Mouse (Mus musculus) myocyte (in vitro differentiated cells): ENCODE measurements around the gene Ado. TPM values are rescaled to one million over a fixed set of nuclear protein-coding genes. Genes with fewer than 3 reads are reported as not detected.

Experiments used
- H3K27me3 ChIP-seq: one replicate; pipeline ENCODE4 v1.6.1; 2011; ENCODE audit not compliant: control insufficient read depth, insufficient read depth, insufficient read length
- H3K36me3 ChIP-seq: one replicate; pipeline ENCODE4 v1.6.1; 2011; ENCODE audit not compliant: control insufficient read depth, insufficient read depth
- H3K4me2 ChIP-seq: one replicate; pipeline ENCODE4 v1.6.1; 2011; ENCODE audit warnings: low read depth, control low read depth
- H3K4me3 ChIP-seq: one replicate; pipeline ENCODE4 v1.5.1; 2011; ENCODE audit warnings: mild to moderate bottlenecking, control low read depth, moderate library complexity
- H3K79me2 ChIP-seq: one replicate; pipeline ENCODE4 v1.6.1; 2011; ENCODE audit not compliant: control insufficient read depth, insufficient read depth
- H3ac ChIP-seq: one replicate; pipeline ENCODE4 v1.6.1; 2011; ENCODE audit not compliant: control insufficient read depth, insufficient read length
- CEBPB ChIP-seq: IDR thresholded peaks from 2 replicates; pipeline ENCODE4 v1.6.1; 2011; ENCODE audit warnings: mild to moderate bottlenecking, moderate library complexity; ENCODE audit not compliant: poor library complexity, insufficient read depth, severe bottlenecking
- E2F4 ChIP-seq: IDR thresholded peaks from one replicate; pipeline ENCODE4 v1.6.1; 2011; ENCODE audit warnings: mild to moderate bottlenecking, control low read depth, moderate library complexity; ENCODE audit not compliant: insufficient read depth
- MAX ChIP-seq: IDR thresholded peaks from one replicate; pipeline ENCODE4 v1.6.1; 2011; ENCODE audit warnings: low read depth, mild to moderate bottlenecking, control low read depth
- MYOD1 ChIP-seq, 3 experiments: IDR thresholded peaks; one replicate each; pipeline ENCODE4 v1.6.1; 2011; ENCODE audit warnings: control low read depth in 2 of 3, low read depth in 2 of 3, mild to moderate bottlenecking in 2 of 3, moderate library complexity in 1 of 3; ENCODE audit not compliant: insufficient read length in 2 of 3, control insufficient read depth in 1 of 3
- MYOG ChIP-seq, 3 experiments: IDR thresholded peaks; one replicate each; pipeline ENCODE4 v1.6.1; 2011; ENCODE audit warnings: control low read depth in 2 of 3, low read depth in 2 of 3, mild to moderate bottlenecking in 2 of 3; ENCODE audit not compliant: insufficient read length in 2 of 3, control insufficient read depth in 1 of 3, insufficient read depth in 1 of 3
- POLR2A ChIP-seq: IDR thresholded peaks from one replicate; pipeline ENCODE4 v1.6.1; 2011; ENCODE audit warnings: low read depth, mild to moderate bottlenecking, control low read depth, moderate library complexity; ENCODE audit not compliant: insufficient read length
- POLR2AphosphoS2 ChIP-seq: IDR thresholded peaks from one replicate; pipeline ENCODE4 v1.6.1; 2011; ENCODE audit warnings: low read depth, control low read depth; ENCODE audit not compliant: insufficient read length
- REST ChIP-seq: IDR thresholded peaks from one replicate; pipeline ENCODE4 v1.6.1; 2011; ENCODE audit warnings: mild to moderate bottlenecking, control low read depth, moderate library complexity; ENCODE audit not compliant: insufficient read depth, insufficient read length
- SRF ChIP-seq: IDR thresholded peaks from one replicate; pipeline ENCODE4 v1.6.1; 2011; ENCODE audit warnings: low read depth; ENCODE audit not compliant: control insufficient read depth, insufficient read length
- TCF12 ChIP-seq: IDR thresholded peaks from one replicate; pipeline ENCODE4 v1.6.1; 2011; ENCODE audit warnings: mild to moderate bottlenecking, control low read depth; ENCODE audit not compliant: poor library complexity, insufficient read depth, severe bottlenecking
- TCF3 ChIP-seq: IDR thresholded peaks from one replicate; pipeline ENCODE4 v1.6.1; 2011; ENCODE audit warnings: low read depth, control low read depth; ENCODE audit not compliant: insufficient read length
- USF1 ChIP-seq: IDR thresholded peaks from one replicate; pipeline ENCODE4 v1.6.1; 2011; ENCODE audit warnings: low read depth, mild to moderate bottlenecking, control low read depth, moderate library complexity
- polyA plus RNA-seq: library from polyadenylated mRNA; unstranded; fragments of >200 nt; fragmentation: generic; extraction: Trizol; gene quantifications from one replicate; pipeline ENCODE4 v1.2.1, GENCODE M21; 2012; ENCODE audit warnings: missing spikeins

The Ado gene
- polyA plus RNA-seq, 1 experiment = 18.3 TPM

GRCm38 (mm10) chr10:67579830-67580229 is 31.1 kb upstream of the Ado start:
- no peak overlapping the region for H3K4me3 ChIP-seq
- H3K36me3 ChIP-seq = no peaks in the 10 kb centered on the region
- H3K79me2 ChIP-seq = no peaks in the 10 kb centered on the region
- no peak for TF ChIP-seq MAX
- no peak for TF ChIP-seq POLR2A
- no peak for TF ChIP-seq TCF12
- no peak for TF ChIP-seq SRF
- TF ChIP-seq E2F4 = no peak
- no peak for TF ChIP-seq POLR2AphosphoS2
- no peak for TF ChIP-seq MYOD1 (IDR thresholded peaks at IDR 0.05; ENCODE audit: control insufficient read depth in 1 of 3, insufficient read length in 2 of 3, low read depth in 2 of 3)
- TF ChIP-seq CEBPB = no peak
- no peak for TF ChIP-seq USF1
- no peak for TF ChIP-seq TCF3
- TF ChIP-seq REST = no peak
- TF ChIP-seq MYOG (IDR thresholded peaks at IDR 0.05; ENCODE audit: control insufficient read depth in 1 of 3, insufficient read depth in 1 of 3, insufficient read length in 2 of 3, low read depth in 2 of 3) = no peak
- no peak overlapping the region for H3K4me2 ChIP-seq
- no peak overlapping the region for H3ac ChIP-seq
- H3K27me3 ChIP-seq = no peaks in the 10 kb centered on the region

- Histone ChIP-seq H3K27me3 (no peaks in the 10 kb centered on the region), H3K79me2 (no peaks in the 10 kb centered on the region), H3ac (no peak overlapping the region), H3K4me3 (no peak overlapping the region), H3K4me2 (no peak overlapping the region), H3K36me3 (no peaks in the 10 kb centered on the region)
- TF ChIP-seq CEBPB (no peak), TCF3 (no peak), POLR2A (no peak)
Observed at GRCm38 (mm10) chr10:67573310-67573709, 24.6 kb upstream of the Ado start.

DNA sequence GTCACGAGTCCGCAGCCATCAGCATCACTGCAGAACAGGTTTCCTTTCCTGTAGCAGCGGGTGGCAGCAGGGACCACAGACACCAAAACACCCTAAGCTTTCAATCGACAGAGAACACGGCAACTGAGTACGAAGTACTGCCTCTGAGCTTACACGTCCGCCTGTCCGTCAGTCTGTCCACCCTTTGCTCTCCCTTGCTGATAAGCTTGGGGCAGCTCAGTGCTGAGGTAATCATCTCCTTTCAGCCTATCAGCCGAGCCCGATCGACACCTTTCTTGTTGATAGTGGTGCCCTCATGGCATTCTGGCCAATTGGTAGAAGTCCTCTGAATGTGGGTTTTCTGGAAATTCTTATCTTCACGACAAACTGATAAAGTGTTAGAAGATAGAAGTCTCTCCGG is 22.7 kb upstream of the Ado start:
- Histone ChIP-seq H3ac (no peak overlapping the region), H3K36me3 (no peaks in the 10 kb centered on the region), H3K27me3 (no peaks in the 10 kb centered on the region), H3K79me2 (no peaks in the 10 kb centered on the region), H3K4me2 (no peak overlapping the region), H3K4me3 (no peak overlapping the region)
- TF ChIP-seq TCF12 (no peak), SRF (no peak), POLR2A (no peak), REST (no peak), E2F4 (no peak), TCF3 (no peak), CEBPB (no peak), POLR2AphosphoS2 (no peak), MYOG (IDR thresholded peaks at IDR 0.05; ENCODE audit: control insufficient read depth in 1 of 3, insufficient read depth in 1 of 3, insufficient read length in 2 of 3, low read depth in 2 of 3) (no peak), USF1 (no peak), MAX (no peak), MYOD1 (IDR thresholded peaks at IDR 0.05; ENCODE audit: control insufficient read depth in 1 of 3, insufficient read length in 2 of 3, low read depth in 2 of 3) (no peak)

- H3K79me2 ChIP-seq = no peaks in the 10 kb centered on the region
- H3K4me3 ChIP-seq = no peak overlapping the region
Observed at GRCm38 (mm10) chr10:67569539-67569938, 20.8 kb upstream of the Ado start.

GRCm38 (mm10) chr10:67566104-67566503 is 17.3 kb upstream of the Ado start:
- Histone ChIP-seq H3K27me3 (no peaks in the 10 kb centered on the region), H3K4me3 (no peak overlapping the region), H3K79me2 (no peaks in the 10 kb centered on the region), H3ac (no peak overlapping the region), H3K4me2 (no peak overlapping the region), H3K36me3 (no peaks in the 10 kb centered on the region)
- TF ChIP-seq TCF12 = no peak
- TF ChIP-seq POLR2A = no peak
- no peak for TF ChIP-seq SRF
- TF ChIP-seq MYOG (IDR thresholded peaks at IDR 0.05; ENCODE audit: control insufficient read depth in 1 of 3, insufficient read depth in 1 of 3, insufficient read length in 2 of 3, low read depth in 2 of 3) = no peak
- no peak for TF ChIP-seq POLR2AphosphoS2
- TF ChIP-seq MAX = no peak
- TF ChIP-seq USF1 = no peak
- no peak for TF ChIP-seq MYOD1 (IDR thresholded peaks at IDR 0.05; ENCODE audit: control insufficient read depth in 1 of 3, insufficient read length in 2 of 3, low read depth in 2 of 3)
- TF ChIP-seq E2F4 = no peak
- TF ChIP-seq CEBPB = no peak
- no peak for TF ChIP-seq TCF3
- TF ChIP-seq REST = no peak

More at GRCm38 (mm10) chr10:67569539-67569938, 20.8 kb upstream of the Ado start:
- no peaks in the 10 kb centered on the region for H3K36me3 ChIP-seq
- no peak overlapping the region for H3ac ChIP-seq
- no peak overlapping the region for H3K4me2 ChIP-seq
- H3K27me3 ChIP-seq = no peaks in the 10 kb centered on the region
- TF ChIP-seq TCF12 (no peak), POLR2A (no peak), MAX (no peak), REST (no peak), USF1 (no peak)
